Mouse (Mus musculus) MEL-GATA-1-ER (cell line): ENCODE data around the gene Mmp17.
A peak's percentile ranks its signal among the peaks of the same experiment; 100 is the strongest.

Experiments used
- DNase-seq: peaks from one replicate; pipeline ENCODE4 v3.0.0-alpha.2; 2012; ENCODE audit warnings: low read depth; ENCODE audit errors: extremely low read depth

The Mmp17 gene

GRCm38 (mm10) chr5:129583761-129584582 lies at the start of gene Mmp17:
Gene Mmp17 (plus strand): TSS chr5:129584169.
- DNase-seq: peak; percentile 22

GRCm38 (mm10) chr5:129534500-129534899 lies 49.5 kb upstream of the Mmp17 start:
- DNase-seq: no peak

- no peak for DNase-seq
Observed at GRCm38 (mm10) chr5:129535021-129535420, 48.9 kb upstream of the Mmp17 start.

- no peak for DNase-seq
Observed at GRCm38 (mm10) chr5:129535431-129535830, 48.5 kb upstream of the Mmp17 start.

- DNase-seq: no peak
Observed at GRCm38 (mm10) chr5:129538826-129539225, 45.1 kb upstream of the Mmp17 start.

- DNase-seq: no peak
Observed at GRCm38 (mm10) chr5:129542236-129542635, 41.7 kb upstream of the Mmp17 start.

- no peak for DNase-seq
Observed at GRCm38 (mm10) chr5:129545787-129546186, 38.2 kb upstream of the Mmp17 start.

- DNase-seq: no peak
Observed at GRCm38 (mm10) chr5:129549716-129550115, 34.3 kb upstream of the Mmp17 start.

GRCm38 (mm10) chr5:129550790-129551189 lies 33.2 kb upstream of the Mmp17 start:
- DNase-seq: no peak

- DNase-seq: no peak
Observed at GRCm38 (mm10) chr5:129551991-129552390, 32.0 kb upstream of the Mmp17 start.

GRCm38 (mm10) chr5:129553642-129554041 lies 30.3 kb upstream of the Mmp17 start:
- no peak for DNase-seq

GRCm38 (mm10) chr5:129558591-129558990 lies 25.4 kb upstream of the Mmp17 start:
- DNase-seq: no peak

GRCm38 (mm10) chr5:129559283-129559682 lies 24.7 kb upstream of the Mmp17 start:
- DNase-seq: no peak

GRCm38 (mm10) chr5:129562342-129562741 lies 21.6 kb upstream of the Mmp17 start:
- no peak for DNase-seq

GRCm38 (mm10) chr5:129568596-129568995 lies 15.4 kb upstream of the Mmp17 start:
- no peak for DNase-seq

- no peak for DNase-seq
Observed at GRCm38 (mm10) chr5:129578201-129578600, 5.8 kb upstream of the Mmp17 start.

- no peak for DNase-seq
Observed at GRCm38 (mm10) chr5:129580046-129580445, 3.9 kb upstream of the Mmp17 start.

- no peak for DNase-seq
Observed at GRCm38 (mm10) chr5:129580572-129580971, 3.4 kb upstream of the Mmp17 start.

GRCm38 (mm10) chr5:129581015-129581414 lies 3.0 kb upstream of the Mmp17 start:
- DNase-seq: no peak

- DNase-seq: no peak
Observed at GRCm38 (mm10) chr5:129583331-129583730, 638 bp upstream of the Mmp17 start.

- DNase-seq: peak; percentile 3
Observed at GRCm38 (mm10) chr5:129584583-129585541, 893 bp downstream of the Mmp17 start.

- DNase-seq: peak; percentile 34
Observed at GRCm38 (mm10) chr5:129586016-129586415, 2.0 kb downstream of the Mmp17 start.
